Mouse (Mus musculus) MEL (cell line): ENCODE measurements around the gene Prph. TPM values are rescaled to one million over a fixed set of nuclear protein-coding genes. Genes with fewer than 3 reads are reported as not detected.

ENCODE experiments used
- DNase-seq: peaks from one replicate; pipeline ENCODE4 v3.0.0; 2011; ENCODE audit warnings: low read depth, low spot score
- H3K27ac ChIP-seq: 2 replicates; pipeline ENCODE4 v1.5.1; 2012; ENCODE audit warnings: low read depth, mild to moderate bottlenecking, control low read depth, low read length, moderate library complexity; ENCODE audit not compliant: control insufficient read depth
- H3K27me3 ChIP-seq, 2 experiments: fragments of 150-350 bp in 1 of 2; sonication (generic) in 1 of 2; 2 replicates each; pipeline ENCODE4 v1.6.1; 2012; ENCODE audit warnings: low read length in 2 of 2, mild to moderate bottlenecking in 2 of 2, improper control_type of control experiment in 1 of 2, moderate library complexity in 1 of 2; ENCODE audit not compliant: insufficient read depth in 2 of 2, control insufficient read depth in 1 of 2
- H3K36me3 ChIP-seq, 2 experiments: 2 replicates each; pipeline ENCODE4 v1.6.1; 2012 to 2014; ENCODE audit warnings: low read length in 2 of 2, improper control_type of control experiment in 1 of 2, inconsistent platforms in 1 of 2, mild to moderate bottlenecking in 1 of 2; ENCODE audit not compliant: insufficient read depth in 2 of 2, control insufficient read depth in 1 of 2
- H3K4me1 ChIP-seq, 2 experiments: fragments of 150-350 bp in 1 of 2; sonication (generic) in 1 of 2; 2 replicates each; pipeline ENCODE4 v1.6.1; 2012; ENCODE audit warnings: low read length in 2 of 2, improper control_type of control experiment in 1 of 2, mild to moderate bottlenecking in 1 of 2; ENCODE audit not compliant: insufficient read depth in 2 of 2, control insufficient read depth in 1 of 2
- H3K4me3 ChIP-seq, 2 experiments: fragments of 150-350 bp in 1 of 2; sonication (generic) in 1 of 2; 2 replicates each; pipeline ENCODE4 v1.5.1; 2012; ENCODE audit warnings: low read depth in 2 of 2, low read length in 2 of 2, mild to moderate bottlenecking in 2 of 2, moderate library complexity in 2 of 2, control low read depth in 1 of 2, improper control_type of control experiment in 1 of 2; ENCODE audit not compliant: control insufficient read depth in 1 of 2, insufficient read depth in 1 of 2
- H3K79me2 ChIP-seq: 2 replicates; pipeline ENCODE4 v1.6.1; 2012; ENCODE audit warnings: mild to moderate bottlenecking, low read length, moderate library complexity; ENCODE audit not compliant: control insufficient read depth, poor library complexity, insufficient read depth
- H3K9ac ChIP-seq: 2 replicates; pipeline ENCODE4 v1.6.1; 2012; ENCODE audit warnings: low read depth, mild to moderate bottlenecking, control low read depth, low read length, moderate library complexity; ENCODE audit not compliant: control insufficient read depth, poor library complexity, severe bottlenecking
- H3K9me3 ChIP-seq: fragments of 150-350 bp; sonication (generic); replicated peaks from 2 replicates; pipeline ENCODE4 v1.6.1; 2012; ENCODE audit warnings: mild to moderate bottlenecking, low read length, improper control_type of control experiment, moderate library complexity; ENCODE audit not compliant: insufficient read depth
- CTCF ChIP-seq, 3 experiments: IDR thresholded peaks in 2 of 3; conservative IDR thresholded peaks in 1 of 3; 2 replicates each; pipeline ENCODE4 v1.5.1; 2011 to 2012; ENCODE audit warnings: low read length in 3 of 3, low read depth in 2 of 3, mild to moderate bottlenecking in 2 of 3, improper control_type of control experiment in 1 of 3, inconsistent platforms in 1 of 3, mixed read lengths in 1 of 3, moderate library complexity in 1 of 3; ENCODE audit not compliant: control insufficient read depth in 1 of 3, insufficient read depth in 1 of 3, poor library complexity in 1 of 3, severe bottlenecking in 1 of 3
- ETS1 ChIP-seq: IDR thresholded peaks from 2 replicates; pipeline ENCODE4 v1.6.1; 2012; ENCODE audit warnings: low read depth, mild to moderate bottlenecking, inconsistent platforms, low read length, improper control_type of control experiment, moderate library complexity
- KAT2A ChIP-seq: conservative IDR thresholded peaks from 2 replicates; pipeline ENCODE4 v1.6.1; 2012; ENCODE audit warnings: low read depth, low read length, improper control_type of control experiment, inconsistent platforms
- MAZ ChIP-seq: IDR thresholded peaks from 2 replicates; pipeline ENCODE4 v1.6.1; 2012; ENCODE audit warnings: low read depth, mild to moderate bottlenecking, inconsistent platforms, low read length, improper control_type of control experiment
- MXI1 ChIP-seq: IDR thresholded peaks from 2 replicates; pipeline ENCODE4 v1.6.1; 2011; ENCODE audit warnings: mild to moderate bottlenecking, low read depth, low read length, improper control_type of control experiment
- MYC ChIP-seq: IDR thresholded peaks from 2 replicates; pipeline ENCODE4 v1.6.1; 2011; ENCODE audit warnings: low read depth, mild to moderate bottlenecking, low read length, improper control_type of control experiment, moderate library complexity
- RAD21 ChIP-seq: IDR thresholded peaks from 2 replicates; pipeline ENCODE4 v1.6.1; 2011; ENCODE audit warnings: mild to moderate bottlenecking, low read depth, low read length, improper control_type of control experiment
- SMC3 ChIP-seq: IDR thresholded peaks from 2 replicates; pipeline ENCODE4 v1.6.1; 2011; ENCODE audit warnings: low read depth, low read length, improper control_type of control experiment
- USF2 ChIP-seq, 2 experiments: IDR thresholded peaks; 2 replicates each; pipeline ENCODE4 v1.6.1; 2011 to 2012; ENCODE audit warnings: improper control_type of control experiment in 2 of 2, low read length in 2 of 2, borderline replicate concordance in 1 of 2, inconsistent platforms in 1 of 2, low read depth in 1 of 2, mild to moderate bottlenecking in 1 of 2; ENCODE audit not compliant: insufficient read depth in 1 of 2
- ZC3H11A ChIP-seq: IDR thresholded peaks from 2 replicates; pipeline ENCODE4 v1.6.1; 2012; ENCODE audit warnings: low read depth, mild to moderate bottlenecking, inconsistent platforms, low read length, improper control_type of control experiment
- ZNF384 ChIP-seq: IDR thresholded peaks from 2 replicates; pipeline ENCODE4 v1.6.1; 2012; ENCODE audit warnings: low read depth, mild to moderate bottlenecking, inconsistent platforms, low read length, improper control_type of control experiment
- polyA plus RNA-seq, 2 experiments: library from polyadenylated mRNA; stranded (reverse) in 1 of 2; unstranded in 1 of 2; fragments of >175 nt in 1 of 2; fragments of >200 nt in 1 of 2; gene quantifications; 2 replicates each; pipeline versions ENCODE4 v1.2.1 to v1.2.4; 2012; ENCODE audit warnings: low replicate concordance in 2 of 2, low read depth in 1 of 2; ENCODE audit not compliant: insufficient read length in 2 of 2, insufficient read depth in 1 of 2, missing spikeins in 1 of 2
- total RNA-seq: library from RNA; depleted of rRNA; stranded (reverse); fragments of 300-350 nt; gene quantifications from 2 replicates; pipeline ENCODE4 v1.2.3, GENCODE M21; 2012

Gene Prph
- total and polyA plus RNA-seq, 3 experiments, result not detected

DNA sequence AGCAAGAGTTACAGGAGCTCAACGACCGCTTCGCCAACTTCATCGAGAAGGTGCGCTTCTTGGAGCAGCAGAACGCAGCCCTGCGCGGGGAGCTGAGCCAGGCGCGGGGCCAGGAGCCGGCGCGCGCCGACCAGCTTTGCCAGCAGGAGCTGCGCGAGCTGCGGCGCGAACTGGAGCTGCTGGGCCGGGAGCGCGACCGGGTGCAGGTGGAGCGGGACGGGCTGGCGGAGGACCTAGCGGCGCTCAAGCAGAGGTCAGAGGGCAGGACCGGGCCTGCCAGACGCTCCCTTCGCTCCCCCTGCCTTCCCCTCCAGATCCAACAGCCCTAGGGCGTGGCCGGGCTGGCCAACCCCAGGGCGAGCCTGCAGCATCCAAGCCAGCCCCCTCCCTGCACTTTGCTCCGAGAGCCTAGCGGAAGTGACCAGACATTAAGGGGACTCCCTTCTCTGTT lies 562 bp downstream of the Prph start:
- peaks cover 9 to 12% of the 10 kb centered on the region in 2 experiments; a peak in 3 of 4 replicates for H3K27me3 ChIP-seq
- no peak overlapping the region for H3K9ac ChIP-seq

DNA sequence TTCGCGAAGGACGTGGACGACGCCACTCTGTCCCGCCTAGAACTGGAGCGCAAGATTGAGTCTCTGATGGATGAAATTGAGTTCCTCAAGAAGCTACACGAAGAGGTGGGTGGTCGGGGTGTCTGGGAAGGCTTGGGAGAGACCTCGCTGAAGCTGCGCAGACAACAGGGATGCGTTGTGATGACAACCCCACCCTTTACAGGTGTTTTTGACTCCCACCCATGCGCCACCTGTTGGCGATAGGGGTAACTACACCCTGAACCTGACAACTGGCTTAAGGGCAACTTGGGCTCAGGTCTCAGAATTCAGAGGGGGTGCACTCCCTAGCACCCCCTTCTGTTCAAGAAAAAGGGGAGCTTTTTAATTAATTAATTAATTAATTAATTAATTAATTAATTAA lies 1.4 kb downstream of the Prph start:
- peak; percentile 75 to 79 (median 77) for TF ChIP-seq CTCF (IDR thresholded peaks at IDR 0.05 in 2 of 3, conservative IDR thresholded peaks at IDR 0.05 in 1 of 3; ENCODE audit: control insufficient read depth in 1 of 3, insufficient read depth in 1 of 3, low read depth in 2 of 3, low read length in 3 of 3, poor library complexity in 1 of 3, severe bottlenecking in 1 of 3)
- 0 out of 2 replicates have a peak, but pooled peaks have one; percentile 26 for TF ChIP-seq MAZ
- TF ChIP-seq SMC3, result peak; percentile 59
- TF ChIP-seq KAT2A, result no peak
- TF ChIP-seq ZC3H11A, result peak; percentile 4; the same call in 1 of the 2 replicates
- H3K27me3 ChIP-seq, result peaks cover 13 to 15% of the 10 kb centered on the region in 2 experiments

More for the DNA sequence above, 562 bp downstream of the Prph start:
- Histone ChIP-seq H3K79me2 (no peaks in the 10 kb centered on the region), H3K27ac (no peak overlapping the region), H3K36me3 (no peaks in the 10 kb centered on the region), H3K9me3 (no peaks in the 10 kb centered on the region), H3K4me1 (no peaks in the 10 kb centered on the region), H3K4me3 (no peak overlapping the region)
- TF ChIP-seq RAD21 (no peak), ETS1 (no peak), USF2 (IDR thresholded peaks at IDR 0.05; ENCODE audit: borderline replicate concordance in 1 of 2, insufficient read depth in 1 of 2, low read depth in 1 of 2, low read length in 2 of 2) (no peak), MYC (no peak)
- no peak for DNase-seq

DNA sequence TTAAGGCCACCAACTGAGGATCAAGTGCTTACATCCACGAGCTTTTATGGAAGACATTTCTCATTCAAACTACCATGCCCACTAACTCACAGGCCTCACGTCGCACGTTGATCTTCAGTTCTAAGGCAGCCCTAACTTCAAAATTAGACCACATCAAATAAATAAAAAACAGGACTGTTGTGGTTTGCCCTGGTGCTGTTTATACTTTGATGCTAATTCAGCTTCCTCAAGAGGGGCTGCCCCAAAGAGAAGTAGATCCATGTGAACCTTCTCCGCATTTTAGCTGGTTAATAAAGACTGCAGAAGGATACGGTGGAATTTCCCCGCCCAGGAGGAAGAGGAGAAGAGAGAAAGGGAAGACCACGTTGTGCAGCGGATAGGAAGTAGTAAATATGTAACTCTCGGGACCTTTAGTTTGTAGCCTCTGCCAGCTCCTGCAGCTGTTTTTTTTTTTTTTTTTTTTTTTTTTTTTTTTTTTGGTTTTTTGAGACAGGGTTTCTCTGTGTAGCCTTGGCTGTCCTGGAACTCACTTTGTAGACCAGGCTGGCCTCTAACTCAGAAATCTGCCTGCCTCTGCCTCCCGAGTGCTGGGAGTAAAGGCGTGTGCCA lies 10.7 kb downstream of the Prph start:
- TF ChIP-seq MXI1, result no peak
- TF ChIP-seq ZNF384, result 0 out of 2 replicates have a peak, but pooled peaks have one; percentile 47
- TF ChIP-seq, all 39 proteins: peak for 1
- Histone ChIP-seq H3K4me1 (no peaks in the 10 kb centered on the region), H3K4me3 (no peak overlapping the region), H3K36me3 (no peaks in the 10 kb centered on the region), H3K9me3 (no peaks in the 10 kb centered on the region), H3K27ac (no peak overlapping the region), H3K79me2 (no peaks in the 10 kb centered on the region), H3K9ac (no peak overlapping the region), H3K27me3 (peaks cover 13 to 21% of the 10 kb centered on the region in 2 experiments)
- DNase-seq, result no peak

More for the DNA sequence above, 1.4 kb downstream of the Prph start:
- no peak overlapping the region for H3K9ac ChIP-seq
- no peak overlapping the region for H3K4me3 ChIP-seq
- no peaks in the 10 kb centered on the region for H3K36me3 ChIP-seq
- H3K27ac ChIP-seq, result no peak overlapping the region
- H3K9me3 ChIP-seq, result no peaks in the 10 kb centered on the region
- DNase-seq, result peak; percentile 63
- H3K79me2 ChIP-seq, result no peaks in the 10 kb centered on the region
- H3K4me1 ChIP-seq, result no peaks in the 10 kb centered on the region
